Mouse (Mus musculus): ENCODE results near the gene Pkd1l2.
A peak's percentile ranks its signal among the peaks of the same experiment; 100 is the strongest.

Pkd1l2 gene

DNA sequence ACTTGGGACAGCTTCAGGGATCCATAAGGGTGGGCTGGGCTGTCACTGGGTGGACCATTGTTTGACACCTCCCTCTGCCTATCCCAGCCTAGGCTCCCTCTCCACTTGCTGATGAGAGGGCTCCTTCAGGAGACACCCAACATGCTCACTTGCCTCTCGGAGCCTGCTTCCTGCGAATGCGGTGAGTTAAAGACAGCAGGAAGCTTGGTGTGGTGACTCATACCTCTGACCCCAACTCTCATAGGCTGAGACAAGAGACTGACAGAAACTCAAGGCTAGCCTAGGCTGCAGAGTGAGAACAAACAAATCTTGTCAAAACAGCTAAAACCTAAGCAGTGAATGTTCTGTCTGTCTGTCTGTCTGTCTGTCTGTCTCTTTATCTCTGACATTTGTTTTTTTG is 48.9 kb downstream of the Pkd1l2 start:
- DNase-seq (ENCODE audit: extremely low spot score, low spot score), result no peak

DNA sequence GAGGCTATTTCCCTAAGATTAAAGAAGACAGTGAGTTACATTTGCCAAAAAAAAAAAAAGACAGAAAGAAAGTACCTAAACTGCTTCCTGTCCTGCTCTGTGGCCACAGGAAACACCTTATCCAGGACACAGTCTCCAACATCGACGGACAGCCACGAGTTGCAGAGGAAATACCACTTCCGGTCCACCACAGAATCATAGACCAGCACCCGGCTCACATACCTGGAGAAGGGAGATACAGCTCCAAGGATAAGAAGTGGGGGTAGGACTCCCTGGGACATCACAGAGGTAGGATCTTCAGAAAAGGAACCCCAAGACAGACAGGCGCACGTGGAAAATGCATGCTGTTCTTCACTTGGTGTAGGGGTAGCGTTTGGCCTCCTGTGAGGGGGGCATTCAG is 49.6 kb downstream of the Pkd1l2 start:
- no peak for DNase-seq (ENCODE audit: extremely low spot score, low spot score)

DNA sequence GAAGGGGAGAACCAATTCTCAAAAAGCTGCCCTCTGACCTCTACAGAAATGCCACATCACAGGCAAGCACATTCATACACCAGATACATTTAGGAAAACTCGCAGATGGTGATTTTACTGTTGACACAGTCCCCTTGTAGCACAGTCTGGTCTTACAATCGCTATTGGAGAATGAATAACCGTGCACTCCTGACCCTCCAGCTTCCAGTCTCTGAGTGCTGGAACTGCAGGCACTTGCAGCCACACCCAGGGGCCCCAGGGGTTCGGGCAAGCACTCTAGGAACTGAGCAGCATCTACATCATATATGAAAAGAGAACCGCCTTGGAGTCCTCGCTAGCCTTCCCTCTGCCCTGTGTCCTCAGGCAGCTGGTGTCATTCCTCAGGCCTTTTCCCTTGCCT is 50.8 kb downstream of the Pkd1l2 start:
- DNase-seq (ENCODE audit: extremely low spot score, low spot score), result no peak

DNA sequence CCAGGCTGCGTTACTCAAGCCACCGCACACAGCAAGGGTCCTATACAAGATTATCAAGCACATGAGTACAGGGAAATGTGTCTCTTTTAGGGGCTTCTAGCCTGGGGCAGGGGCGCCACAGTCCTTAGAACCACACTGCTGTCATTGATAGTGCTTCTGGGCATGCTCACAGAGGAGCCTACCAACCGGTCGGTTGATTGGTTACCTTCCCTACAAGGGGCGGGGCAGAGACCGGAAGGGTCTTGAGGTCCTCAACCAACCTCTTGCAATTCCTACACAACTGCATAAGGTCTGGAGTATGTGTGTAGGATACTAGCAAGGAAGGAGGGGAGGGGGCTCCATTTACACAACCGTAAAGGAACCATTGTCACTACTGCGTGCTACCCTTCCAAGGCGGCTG is 53.6 kb downstream of the Pkd1l2 start:
- no peak for DNase-seq (ENCODE audit: extremely low spot score, low spot score)

DNA sequence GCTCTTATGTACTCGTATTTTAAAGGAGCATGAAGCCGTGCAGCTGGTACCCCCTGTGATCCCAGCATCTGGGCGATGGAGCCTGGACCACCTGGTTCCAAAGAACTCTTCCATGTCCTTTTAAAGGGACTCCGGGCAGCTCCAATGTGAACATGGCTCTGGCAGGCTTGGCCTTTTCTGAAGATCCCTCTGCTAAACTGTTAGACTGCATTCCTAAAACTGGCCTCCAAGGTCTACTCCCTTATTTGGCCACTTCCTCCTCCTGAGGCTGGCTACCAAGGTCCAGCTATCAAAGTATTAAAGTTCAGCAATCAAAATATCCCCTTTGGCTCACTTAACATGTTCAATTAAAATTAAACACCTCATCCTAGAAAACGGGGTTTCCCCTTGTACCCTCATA is 54.6 kb downstream of the Pkd1l2 start:
- no peak for DNase-seq (ENCODE audit: extremely low spot score, low spot score)

DNA sequence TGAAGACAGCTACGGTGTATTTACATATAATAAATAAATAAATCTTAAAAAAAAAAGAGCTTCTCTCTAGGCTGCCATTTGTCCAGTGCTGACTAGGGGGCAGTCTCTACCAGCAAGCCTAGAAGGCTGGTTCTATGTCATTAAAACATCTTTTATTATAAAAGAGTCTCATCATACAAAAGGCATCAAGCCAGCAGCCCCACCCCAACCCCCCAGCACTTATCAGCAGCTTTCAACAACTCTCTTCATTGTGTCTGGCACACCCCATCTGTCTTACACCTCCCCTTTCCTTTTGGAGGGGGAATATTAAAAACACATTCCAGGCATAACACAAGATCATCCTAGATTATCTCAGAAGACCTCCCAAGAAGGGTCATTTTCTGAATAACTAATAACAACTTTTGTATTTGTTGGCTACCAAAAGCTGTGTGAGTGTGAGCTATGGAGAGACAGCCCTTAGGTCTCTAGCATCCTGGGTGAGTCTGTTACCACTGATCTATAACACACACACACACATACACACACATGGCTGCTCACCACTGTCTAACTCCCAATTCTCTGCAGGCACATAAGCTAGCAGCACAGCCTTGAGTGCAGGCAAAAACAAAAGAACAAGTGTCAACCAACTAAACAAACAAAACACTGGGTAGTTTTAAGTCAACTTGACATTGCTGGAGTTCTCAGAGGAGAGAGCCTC is 59.8 kb downstream of the Pkd1l2 start:
- DNase-seq (ENCODE audit: extremely low spot score, low spot score), result no peak

DNA sequence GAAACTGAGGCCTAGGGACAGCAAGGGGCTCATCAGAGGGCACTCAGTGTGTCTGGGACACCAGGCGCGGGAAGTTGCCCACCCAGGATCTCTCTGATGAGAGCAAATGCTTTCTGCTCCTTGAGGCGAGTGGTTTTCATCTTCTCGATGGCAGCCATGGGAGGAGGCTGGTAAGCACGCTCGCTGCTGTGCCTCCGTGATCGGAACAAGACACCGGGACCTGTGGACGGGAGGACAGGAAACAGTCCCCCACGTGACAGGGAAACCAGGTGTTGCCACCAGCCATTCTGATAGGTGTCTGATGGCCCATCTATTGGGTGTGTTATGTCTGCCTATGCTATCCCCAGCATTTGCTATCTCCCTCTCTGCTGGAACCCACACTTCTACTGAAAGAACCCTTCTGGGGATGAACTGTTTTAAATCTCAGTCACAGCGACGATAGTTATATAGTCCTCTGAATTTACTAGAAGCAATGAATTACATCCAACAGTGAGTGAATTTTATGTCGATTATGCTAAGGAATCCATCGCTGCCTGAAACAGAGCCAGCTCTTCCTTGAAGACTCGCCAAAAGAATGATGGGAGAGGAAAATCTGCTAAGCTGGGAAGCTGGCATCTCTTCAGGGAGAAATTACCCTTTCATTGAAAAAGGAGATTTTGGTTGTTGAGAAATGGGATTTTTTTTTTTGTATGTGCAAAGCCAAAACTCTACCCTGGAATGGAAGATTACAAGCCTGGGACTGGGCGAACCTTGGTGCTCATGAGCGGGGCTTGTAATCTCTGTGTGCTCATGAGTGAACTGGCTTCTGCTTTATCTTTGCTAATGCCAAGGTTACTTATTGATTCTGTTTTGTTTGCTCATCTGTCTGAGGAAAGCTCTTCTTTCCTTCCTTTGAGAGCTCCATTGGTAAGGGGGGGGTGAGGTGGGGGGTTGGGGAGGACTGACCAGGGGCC is 62.6 kb downstream of the Pkd1l2 start:
- no peak for DNase-seq (ENCODE audit: extremely low spot score, low spot score)

DNA sequence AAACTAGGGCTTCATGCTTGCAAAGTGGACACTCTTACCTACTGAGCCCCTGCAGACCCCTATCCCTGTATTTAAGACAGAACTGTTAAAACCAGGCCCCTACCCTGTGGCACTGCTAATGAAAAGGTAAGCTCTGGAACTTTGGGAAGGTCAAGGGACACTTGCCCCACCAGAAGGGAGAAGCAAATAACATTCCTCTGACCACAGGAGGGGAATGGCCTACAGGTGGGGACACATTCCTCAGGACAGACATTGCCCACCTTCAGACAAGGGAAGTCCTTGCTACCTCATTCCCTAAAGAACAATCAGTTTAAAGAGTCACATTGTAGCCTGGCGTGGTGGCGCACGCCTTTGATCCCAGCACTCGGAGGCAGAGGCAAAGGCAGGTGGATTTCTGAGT is 64.4 kb downstream of the Pkd1l2 start:
- DNase-seq (ENCODE audit: extremely low spot score, low spot score), result no peak

DNA sequence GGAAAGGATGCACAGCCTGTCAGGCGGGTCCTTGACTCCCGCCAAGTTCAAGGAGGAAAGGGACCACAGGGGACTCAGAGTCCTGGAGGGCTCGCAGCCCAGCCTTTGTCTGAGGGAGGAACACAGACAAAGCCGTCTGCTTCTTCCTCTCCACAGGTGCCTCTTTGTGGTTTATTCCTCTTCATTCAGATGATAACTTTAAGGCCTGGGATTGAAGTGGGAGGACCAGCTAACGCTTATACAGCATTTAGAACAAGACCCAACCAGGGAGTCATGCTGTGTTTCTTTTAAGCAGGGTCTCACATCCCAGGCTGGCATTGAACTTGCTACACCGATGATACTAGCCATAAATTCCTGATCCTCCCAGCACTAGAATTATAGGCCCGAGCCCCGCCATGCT is 65.2 kb downstream of the Pkd1l2 start:
- DNase-seq (ENCODE audit: extremely low spot score, low spot score), result no peak

DNA sequence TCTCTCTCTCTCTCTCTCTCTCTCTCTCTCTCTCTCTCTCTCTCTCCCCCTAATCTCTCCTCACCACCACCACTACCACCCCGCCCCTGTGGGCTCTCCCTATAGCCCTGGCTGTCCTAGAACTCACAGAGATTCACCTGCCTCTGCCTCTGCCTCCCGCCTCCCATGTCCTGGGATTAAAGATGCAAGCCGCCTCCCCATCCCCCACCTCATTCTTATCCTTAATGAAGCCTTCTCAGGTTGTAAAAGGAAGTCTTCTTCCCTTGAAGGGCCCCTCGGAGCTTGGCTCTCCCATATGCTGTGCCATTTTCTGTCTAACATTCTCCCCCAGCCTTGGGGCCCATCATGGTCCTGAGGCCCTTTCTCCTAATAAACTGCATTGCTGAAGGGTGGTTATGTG is 66.6 kb downstream of the Pkd1l2 start:
- no peak for DNase-seq (ENCODE audit: extremely low spot score, low spot score)

DNA sequence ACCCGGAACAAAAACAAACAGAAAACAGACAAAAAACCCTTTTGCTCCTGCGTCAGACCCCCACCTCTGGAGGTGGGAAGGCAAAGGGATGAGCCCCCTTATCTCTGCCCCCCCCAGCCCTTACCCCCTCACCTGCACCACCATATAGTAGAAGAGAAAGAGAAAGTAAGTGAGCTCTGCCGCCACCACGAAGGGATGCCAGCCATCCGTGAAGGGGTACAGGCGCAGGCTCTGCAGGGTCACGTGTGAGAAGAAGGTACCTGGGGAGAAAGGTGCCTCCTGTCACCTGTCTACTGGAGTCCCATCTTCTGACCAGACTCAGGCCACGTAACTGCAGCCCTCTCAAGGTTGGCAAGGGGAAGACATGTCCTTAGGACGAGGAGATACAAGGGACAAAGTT is 70.9 kb downstream of the Pkd1l2 start:
- DNase-seq (ENCODE audit: extremely low spot score, low spot score), result no peak

DNA sequence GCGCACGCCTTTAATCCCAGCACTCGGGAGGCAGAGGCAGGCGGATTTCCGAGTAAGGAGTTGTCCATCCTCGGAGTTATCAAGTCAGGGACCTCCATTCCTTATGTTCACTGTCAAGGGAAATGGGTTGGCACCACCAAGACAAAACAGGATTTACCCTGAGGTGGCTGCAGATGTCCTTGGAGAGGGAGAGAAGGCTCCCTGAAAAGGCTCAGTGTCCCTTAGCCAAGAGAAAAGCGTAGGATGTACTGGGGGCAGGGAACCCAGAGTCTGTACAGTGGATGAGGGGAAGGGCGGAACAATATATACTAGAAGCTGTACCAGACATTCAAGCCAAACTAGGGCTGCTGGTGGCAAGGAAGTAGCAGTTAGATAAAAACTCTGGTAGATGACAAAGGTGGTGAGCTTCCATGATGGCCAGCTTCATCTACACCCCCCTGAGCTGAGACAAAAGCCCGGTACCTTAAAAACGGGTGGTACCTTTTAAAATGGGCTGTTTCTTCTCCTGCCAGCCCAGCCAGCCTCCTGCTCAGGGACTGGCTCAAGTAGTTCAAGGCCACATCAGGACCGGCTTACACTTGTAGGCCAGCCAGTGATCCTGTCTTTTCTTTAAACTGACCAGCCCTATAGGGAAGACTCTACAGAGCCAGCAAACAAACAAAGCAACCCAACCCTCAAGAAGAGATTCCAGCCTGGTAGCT is 88.1 kb downstream of the Pkd1l2 start:
- DNase-seq (ENCODE audit: extremely low spot score, low spot score), result no peak

DNA sequence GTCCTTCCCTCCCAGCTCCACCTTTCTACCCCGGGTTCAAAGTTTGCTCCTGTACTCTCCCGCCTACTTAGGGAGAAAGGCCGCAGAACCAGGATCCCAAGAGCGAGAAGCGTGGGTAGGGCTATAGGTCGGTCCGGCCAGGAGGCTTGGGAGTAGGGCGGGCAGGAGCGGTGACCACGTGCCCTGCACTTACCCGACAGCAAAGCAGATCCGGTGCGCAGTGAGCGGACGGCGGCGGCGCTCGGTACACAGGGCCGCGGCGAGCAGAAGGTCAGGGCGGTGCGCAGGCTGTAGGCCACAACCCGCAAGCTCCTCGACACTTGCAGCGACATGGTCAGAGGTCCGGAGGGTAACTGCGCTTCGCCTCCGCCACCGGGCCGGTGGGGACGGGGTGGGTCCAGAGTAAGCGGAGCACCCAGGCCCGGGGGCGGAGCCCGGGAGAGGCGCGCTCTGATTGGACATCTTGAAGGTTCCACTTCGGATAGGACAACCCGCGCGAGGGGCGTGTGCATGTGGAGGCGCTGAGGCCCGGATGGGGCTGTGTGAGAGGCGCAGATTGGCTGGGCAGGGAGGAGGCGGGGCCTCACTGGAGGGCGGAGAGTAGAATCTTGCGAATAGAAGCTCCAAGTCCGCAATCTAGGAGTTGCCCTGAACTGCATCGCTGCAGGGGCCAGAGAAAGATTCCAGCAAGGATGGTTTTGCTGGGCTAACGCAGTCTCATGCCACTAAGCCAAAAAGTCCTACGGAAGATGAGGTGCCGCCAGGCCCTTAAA is 89.0 kb downstream of the Pkd1l2 start, which contains the start of gene Gcsh:
TSS of gene Gcsh (minus strand) at position 443 of the 773 bp plus-strand sequence.
- peak; percentile 99 for DNase-seq (ENCODE audit: extremely low spot score, low spot score)

DNA sequence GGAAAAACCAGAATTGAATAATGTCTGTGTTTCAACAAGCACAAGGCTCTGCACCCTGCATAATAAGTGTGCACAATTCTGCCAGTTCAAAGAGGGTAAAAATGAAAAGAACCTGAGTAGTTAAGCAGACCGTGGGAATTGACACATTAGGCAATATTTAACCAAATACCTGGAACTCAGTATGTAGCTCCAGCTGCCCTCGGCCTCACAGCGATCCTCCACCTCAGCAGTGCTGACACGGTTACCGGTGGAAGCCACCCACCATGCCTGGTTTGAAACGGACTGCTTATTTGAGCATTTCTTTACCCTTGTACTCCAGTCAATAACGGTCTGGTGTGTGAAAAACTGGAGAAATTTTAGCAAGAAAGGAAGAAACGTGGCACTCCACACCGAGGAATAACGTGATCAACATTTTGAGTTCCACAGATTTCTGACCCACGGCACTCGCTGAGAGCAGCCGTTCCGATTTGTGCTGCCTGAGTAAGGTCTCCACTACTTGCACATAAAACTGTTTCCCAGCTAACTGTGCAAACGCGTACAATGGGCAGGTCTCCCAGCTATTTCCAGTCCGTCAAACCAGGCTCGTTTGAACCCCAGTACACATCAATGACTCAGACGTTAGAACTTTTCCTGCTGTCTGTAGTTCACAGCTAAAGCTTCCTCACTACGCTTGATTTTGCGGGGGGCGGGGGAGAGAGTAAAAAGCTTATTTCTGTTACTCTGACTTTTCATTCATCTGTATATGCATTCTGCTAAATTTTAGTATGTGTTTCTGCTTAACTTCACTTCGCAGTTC is 89.9 kb downstream of the Pkd1l2 start:
- DNase-seq (ENCODE audit: extremely low spot score, low spot score), result peak; percentile 39

DNA sequence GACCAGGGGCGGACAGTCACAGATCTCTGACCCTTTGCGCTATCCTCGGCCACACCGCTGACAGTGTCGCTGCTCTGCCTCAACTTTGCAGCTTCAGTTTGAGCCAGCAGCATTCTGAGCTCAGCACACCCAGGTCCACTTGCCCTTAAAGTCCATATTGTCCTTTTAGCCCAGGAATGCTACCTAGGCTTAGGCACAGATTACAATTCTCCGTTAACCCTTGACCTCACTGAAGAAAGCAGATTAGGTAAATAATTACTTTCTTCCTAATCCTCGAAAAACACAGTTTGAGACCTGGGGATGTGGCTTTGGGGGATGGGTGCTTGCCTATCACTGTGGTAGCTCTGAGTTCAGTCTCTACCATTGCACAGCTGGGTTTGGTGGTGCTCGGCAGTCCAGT is 91.0 kb downstream of the Pkd1l2 start:
- no peak for DNase-seq (ENCODE audit: extremely low spot score, low spot score)

DNA sequence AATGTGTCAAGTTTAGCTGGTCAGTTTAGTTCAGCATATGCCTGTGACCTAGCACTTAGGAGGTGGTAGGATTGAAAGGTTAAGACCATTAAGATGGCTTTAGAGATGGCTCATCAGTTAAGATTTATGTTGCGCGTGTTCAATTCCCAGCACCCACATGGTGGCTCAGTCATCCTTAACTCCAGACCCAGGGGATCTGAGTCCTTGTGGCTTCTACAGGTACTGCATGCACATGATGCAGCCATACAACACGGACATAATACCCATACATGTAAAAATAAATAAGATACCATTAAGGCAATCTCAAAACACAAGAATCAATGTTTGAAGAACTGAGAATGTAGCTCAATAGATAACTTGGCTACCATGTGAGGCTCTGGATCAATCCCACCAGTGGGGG is 92.4 kb downstream of the Pkd1l2 start:
- no peak for DNase-seq (ENCODE audit: extremely low spot score, low spot score)

DNA sequence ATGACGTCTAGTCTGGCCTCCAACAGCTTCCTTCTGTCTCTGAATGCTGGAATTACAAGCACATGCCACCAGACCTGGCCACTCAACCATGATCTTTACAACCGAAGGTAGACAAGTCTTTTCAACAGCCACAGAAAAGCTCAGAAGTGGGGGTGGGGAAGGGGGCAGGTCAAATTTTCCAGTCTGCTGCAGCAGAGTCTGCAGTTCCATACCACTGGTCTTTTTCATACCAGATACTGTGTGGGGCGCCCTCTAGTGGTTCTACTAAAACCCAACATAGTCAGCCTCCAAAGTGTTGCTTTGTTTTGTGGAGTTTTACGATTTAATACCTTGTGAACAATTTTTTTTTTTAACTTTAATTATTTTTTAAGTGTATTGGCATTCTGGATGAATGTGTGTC is 102.1 kb downstream of the Pkd1l2 start:
- peak; percentile 70 for DNase-seq (ENCODE audit: extremely low spot score, low spot score)

DNA sequence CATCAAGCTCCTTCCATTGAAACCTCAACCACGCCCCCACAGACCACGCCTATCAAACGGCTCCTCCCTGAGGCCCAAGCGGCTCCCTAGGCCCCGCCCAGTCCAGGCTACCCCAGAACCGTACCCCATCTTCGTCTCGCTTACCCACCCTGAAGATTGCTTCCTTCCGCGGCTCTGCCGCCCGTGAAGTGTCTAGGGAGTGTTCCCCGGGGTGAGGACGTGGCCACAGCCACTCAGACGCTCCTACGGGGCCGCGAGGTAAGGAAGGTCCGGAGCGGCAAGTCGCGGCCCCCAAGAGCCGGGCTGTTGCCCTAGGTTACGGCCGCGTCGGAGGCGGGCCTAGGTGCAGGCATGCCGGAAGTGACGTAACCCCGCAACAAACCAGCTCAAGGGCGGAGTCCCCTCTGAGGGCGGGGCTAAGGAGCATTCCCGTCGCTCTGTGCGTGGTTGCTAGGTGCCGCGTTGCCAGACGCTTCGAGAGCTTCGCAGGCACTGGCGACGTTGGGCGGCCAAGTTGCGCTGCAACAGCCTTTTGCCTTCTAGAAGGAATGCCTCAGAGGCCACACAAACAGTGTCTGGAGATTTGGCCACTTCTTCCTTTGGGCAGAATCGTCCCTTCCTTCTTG is 103.5 kb downstream of the Pkd1l2 start, which contains the start of gene 1700030J22Rik:
TSS of gene 1700030J22Rik (minus strand) at position 329 of the 626 bp plus-strand sequence.
- peak; percentile 99 for DNase-seq (ENCODE audit: extremely low spot score, low spot score)

DNA sequence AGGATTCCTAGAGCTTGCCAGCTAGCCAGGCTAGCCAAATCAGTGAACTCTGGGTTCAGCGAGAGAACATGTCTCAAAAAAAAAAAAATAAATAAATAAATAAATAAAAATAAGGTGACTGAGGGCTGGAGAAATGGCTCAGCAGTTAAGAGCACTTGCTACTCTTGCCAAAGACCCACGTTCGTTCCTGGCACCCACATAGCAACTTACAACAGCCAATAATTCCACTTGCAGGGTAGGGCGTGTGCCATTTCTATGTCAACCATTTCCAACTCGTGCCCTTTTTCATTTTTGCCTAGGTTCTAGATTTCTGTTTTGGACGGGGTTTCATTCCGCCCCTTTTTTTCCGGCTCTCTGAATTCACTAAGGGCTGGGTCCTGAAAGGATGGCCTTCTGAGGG is 104.2 kb downstream of the Pkd1l2 start:
- DNase-seq (ENCODE audit: extremely low spot score, low spot score), result no peak

DNA sequence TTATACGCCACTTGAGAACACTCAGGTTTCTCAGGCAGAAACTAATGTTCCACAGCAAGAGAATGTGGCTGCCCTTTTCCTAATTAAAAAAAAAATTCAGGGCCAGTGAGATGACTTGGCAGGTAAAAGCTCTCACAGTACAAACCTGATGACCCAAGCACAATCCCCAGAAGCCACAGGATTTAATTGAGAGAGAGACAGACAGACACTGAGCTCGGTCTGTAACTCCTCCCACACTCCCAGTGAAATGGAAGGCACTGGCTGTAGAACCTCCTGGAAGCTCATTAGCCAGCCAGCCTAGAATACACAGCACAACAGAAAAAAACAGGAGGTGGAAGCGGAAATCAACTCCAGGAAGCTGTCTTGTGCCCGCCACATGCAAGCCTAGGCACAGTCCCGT is 106.6 kb downstream of the Pkd1l2 start:
- DNase-seq (ENCODE audit: extremely low spot score, low spot score), result no peak

All from neural tube, embryonic 10.5 days (tissue).